Mouse (Mus musculus) CH12.LX (cell line): Measurements from ENCODE around the gene Rnd1. TPM values are rescaled to one million over a fixed set of nuclear protein-coding genes. Genes with fewer than 3 reads are reported as not detected.
A peak's percentile ranks its signal among the peaks of the same experiment; 100 is the strongest.

Experiments used
- DNase-seq: peaks from one replicate; pipeline ENCODE4 v3.0.0-alpha.2; 2013; ENCODE audit errors: extremely low read depth
- H3K27ac ChIP-seq: 2 replicates; pipeline ENCODE4 v1.5.1; 2012; ENCODE audit warnings: low read depth, mild to moderate bottlenecking, control low read depth, moderate library complexity; ENCODE audit not compliant: insufficient read depth
- H3K27me3 ChIP-seq: replicated peaks from 2 replicates; pipeline ENCODE3; 2012; ENCODE audit warnings: inconsistent platforms
- H3K36me3 ChIP-seq, 2 experiments: replicated peaks in 1 of 2; 2 replicates each; pipeline versions ENCODE3 to v1.6.1; 2012; ENCODE audit warnings: inconsistent platforms in 1 of 2, low read length in 1 of 2, mild to moderate bottlenecking in 1 of 2, mixed read lengths in 1 of 2, moderate library complexity in 1 of 2; ENCODE audit not compliant: control insufficient read depth in 1 of 2, insufficient read depth in 1 of 2
- H3K4me1 ChIP-seq, 2 experiments: 2 replicates each; pipeline ENCODE4 v1.6.1; 2012; ENCODE audit warnings: inconsistent platforms in 1 of 2, moderate library complexity in 1 of 2; ENCODE audit not compliant: insufficient read depth in 2 of 2, control insufficient read depth in 1 of 2
- H3K4me2 ChIP-seq: 2 replicates; pipeline ENCODE4 v1.6.1; 2012; ENCODE audit warnings: low read depth, mild to moderate bottlenecking, control low read depth; ENCODE audit not compliant: poor library complexity, insufficient read depth, severe bottlenecking
- H3K4me3 ChIP-seq, 3 experiments: fragments of 150-350 bp in 1 of 3; sonication (generic) in 1 of 3; replicated peaks in 1 of 3; 2 replicates each; pipeline versions ENCODE3 to v1.5.1; 2011 to 2012; ENCODE audit warnings: low read depth in 2 of 3, low read length in 2 of 3, mild to moderate bottlenecking in 2 of 3, moderate library complexity in 2 of 3, control low read depth in 1 of 3, improper control_type of control experiment in 1 of 3, inconsistent platforms in 1 of 3, mixed read lengths in 1 of 3; ENCODE audit not compliant: poor library complexity in 1 of 3
- H3K79me2 ChIP-seq: replicated peaks from 2 replicates; pipeline ENCODE4 v1.6.1; 2012; ENCODE audit warnings: mild to moderate bottlenecking, moderate library complexity; ENCODE audit not compliant: control insufficient read depth, poor library complexity, insufficient read depth, severe bottlenecking; ENCODE audit errors: extremely low read depth
- H3K9ac ChIP-seq: 2 replicates; pipeline ENCODE4 v1.6.1; 2012; ENCODE audit warnings: low read depth, mild to moderate bottlenecking, control low read depth, moderate library complexity; ENCODE audit not compliant: insufficient read depth
- H3K9me3 ChIP-seq: replicated peaks from 2 replicates; pipeline ENCODE3; 2012; ENCODE audit warnings: low read length, inconsistent platforms, mixed read lengths
- BHLHE40 ChIP-seq: IDR thresholded peaks from 2 replicates; pipeline ENCODE4 v1.6.1; 2011; ENCODE audit warnings: mild to moderate bottlenecking, low read depth, low read length, improper control_type of control experiment
- CHD2 ChIP-seq: IDR thresholded peaks from 2 replicates; pipeline ENCODE4 v1.6.1; 2011; ENCODE audit warnings: low read length, improper control_type of control experiment
- CTCF ChIP-seq, 2 experiments: IDR thresholded peaks in 1 of 2; conservative IDR thresholded peaks in 1 of 2; 2 replicates each; pipeline ENCODE4 v1.5.1; 2011 to 2012; ENCODE audit warnings: low read depth in 2 of 2, low read length in 2 of 2, improper control_type of control experiment in 1 of 2, inconsistent platforms in 1 of 2, mild to moderate bottlenecking in 1 of 2, moderate library complexity in 1 of 2
- E2F4 ChIP-seq: IDR thresholded peaks from 2 replicates; pipeline ENCODE4 v1.6.1; 2011; ENCODE audit warnings: low read depth, low read length, improper control_type of control experiment; ENCODE audit not compliant: insufficient replicate concordance
- ELF1 ChIP-seq: IDR thresholded peaks from 2 replicates; pipeline ENCODE4 v1.6.1; 2014; ENCODE audit warnings: low read depth, mild to moderate bottlenecking, inconsistent platforms, low read length, improper control_type of control experiment
- EP300 ChIP-seq: IDR thresholded peaks from 2 replicates; pipeline ENCODE4 v1.6.1; 2011; ENCODE audit warnings: low read length, improper control_type of control experiment
- IRF4 ChIP-seq: IDR thresholded peaks from 2 replicates; pipeline ENCODE4 v1.6.1; 2014; ENCODE audit warnings: low read depth, mild to moderate bottlenecking, inconsistent platforms, low read length, improper control_type of control experiment
- JUN ChIP-seq: IDR thresholded peaks from 2 replicates; pipeline ENCODE4 v1.6.1; 2011; ENCODE audit warnings: low read depth, mild to moderate bottlenecking, low read length, improper control_type of control experiment, moderate library complexity; ENCODE audit not compliant: insufficient read depth
- JUND ChIP-seq: conservative IDR thresholded peaks from 2 replicates; pipeline ENCODE4 v1.6.1; 2011; ENCODE audit warnings: low read depth, low read length, improper control_type of control experiment
- MAX ChIP-seq: IDR thresholded peaks from 2 replicates; pipeline ENCODE4 v1.6.1; 2011; ENCODE audit warnings: low read length, improper control_type of control experiment
- MAZ ChIP-seq: IDR thresholded peaks from 2 replicates; pipeline ENCODE4 v1.6.1; 2012; ENCODE audit warnings: low read depth, mild to moderate bottlenecking, inconsistent platforms, low read length, improper control_type of control experiment, moderate library complexity
- MEF2A ChIP-seq: IDR thresholded peaks from 2 replicates; pipeline ENCODE4 v1.6.1; 2014; ENCODE audit warnings: low read depth, mild to moderate bottlenecking, inconsistent platforms, low read length, improper control_type of control experiment, borderline replicate concordance
- MYC ChIP-seq: IDR thresholded peaks from 2 replicates; pipeline ENCODE4 v1.6.1; 2011; ENCODE audit warnings: low read depth, mild to moderate bottlenecking, improper control_type of control experiment, low read length
- NRF1 ChIP-seq: IDR thresholded peaks from 2 replicates; pipeline ENCODE4 v1.6.1; 2014; ENCODE audit warnings: low read depth, mild to moderate bottlenecking, inconsistent platforms, low read length, improper control_type of control experiment, moderate library complexity
- PAX5 ChIP-seq: IDR thresholded peaks from 2 replicates; pipeline ENCODE4 v1.6.1; 2012; ENCODE audit warnings: low read length, inconsistent platforms, mixed read lengths
- POLR2A ChIP-seq: IDR thresholded peaks from 2 replicates; pipeline ENCODE4 v1.6.1; 2011; ENCODE audit warnings: low read depth, mild to moderate bottlenecking, improper control_type of control experiment, low read length
- RCOR1 ChIP-seq: conservative IDR thresholded peaks from 2 replicates; pipeline ENCODE4 v1.6.1; 2012; ENCODE audit warnings: low read depth, mild to moderate bottlenecking, inconsistent platforms, low read length, improper control_type of control experiment
- SIN3A ChIP-seq: IDR thresholded peaks from 2 replicates; pipeline ENCODE4 v1.6.1; 2012; ENCODE audit warnings: low read length, improper control_type of control experiment, inconsistent platforms
- SMC3 ChIP-seq: IDR thresholded peaks from 2 replicates; pipeline ENCODE4 v1.6.1; 2011; ENCODE audit warnings: low read depth, low read length, improper control_type of control experiment
- TBP ChIP-seq: conservative IDR thresholded peaks from 2 replicates; pipeline ENCODE4 v1.6.1; 2011; ENCODE audit warnings: low read depth, low read length, improper control_type of control experiment
- UBTF ChIP-seq: IDR thresholded peaks from 2 replicates; pipeline ENCODE4 v1.6.1; 2012; ENCODE audit warnings: low read depth, mild to moderate bottlenecking, inconsistent platforms, low read length, improper control_type of control experiment, moderate library complexity
- USF1 ChIP-seq: IDR thresholded peaks from 2 replicates; pipeline ENCODE4 v1.6.1; 2014; ENCODE audit warnings: low read depth, mild to moderate bottlenecking, inconsistent platforms, low read length, improper control_type of control experiment
- ZNF384 ChIP-seq: IDR thresholded peaks from 2 replicates; pipeline ENCODE4 v1.6.1; 2012; ENCODE audit warnings: low read depth, low read length, improper control_type of control experiment, inconsistent platforms
- dilution Hi-C: fragments of 300-500 bp; cut with MboI; formaldehyde crosslinking; loops from 2 replicates; pipeline ENCODE4 v1.14.3; 2020; ENCODE audit warnings: low sequenced_read_pairs; ENCODE audit not compliant: extremely low pct_unique_long_range_greater_than_20kb, extremely low pct_ligation_motif_present
- in situ Hi-C: fragments of 300-500 bp; cut with MboI; formaldehyde crosslinking; loops from 3 replicates; pipeline ENCODE4 v1.14.3; 2019; ENCODE audit warnings: low sequenced_read_pairs, low pct_ligation_motif_present, low pct_unique_long_range_greater_than_20kb, mixed read lengths
- polyA plus RNA-seq: library from polyadenylated mRNA; unstranded; fragments of >175 nt; gene quantifications from 2 replicates; pipeline ENCODE4 v1.2.1, GENCODE M21; 2012; ENCODE audit warnings: low read depth; ENCODE audit not compliant: insufficient read length
- total RNA-seq, 2 experiments: library from RNA; depleted of rRNA; stranded (reverse); fragments of 300-350 nt in 1 of 2; fragments of >200 nt in 1 of 2; gene quantifications; 2 replicates each; pipeline ENCODE4 v1.2.3; 2012 to 2014

Rnd1 gene
- total and polyA plus RNA-seq, 3 experiments, result 6.0 to 9.4 (median 6.3) TPM

DNA sequence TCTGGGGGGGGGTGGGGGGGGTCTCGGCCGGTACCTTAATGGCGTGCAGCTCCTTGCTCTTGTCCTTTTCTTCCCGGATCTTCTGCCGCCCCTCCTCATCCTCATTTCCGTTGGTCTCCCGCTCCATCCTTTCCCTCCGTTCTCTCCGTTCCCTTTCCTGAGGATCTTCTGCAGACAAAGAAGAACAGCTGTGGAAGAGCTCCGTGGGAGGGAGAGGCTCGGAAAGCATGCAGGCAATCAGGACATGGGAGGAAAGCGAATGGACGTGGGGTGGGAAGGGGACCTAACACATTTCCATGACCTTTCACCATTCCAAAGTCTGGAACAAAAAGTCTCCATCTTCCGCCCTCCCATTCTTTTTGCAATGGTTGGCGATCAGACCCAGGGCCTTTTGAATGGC is 25.8 kb downstream of the Rnd1 start:
- dilution Hi-C loops, result no loop called here

DNA sequence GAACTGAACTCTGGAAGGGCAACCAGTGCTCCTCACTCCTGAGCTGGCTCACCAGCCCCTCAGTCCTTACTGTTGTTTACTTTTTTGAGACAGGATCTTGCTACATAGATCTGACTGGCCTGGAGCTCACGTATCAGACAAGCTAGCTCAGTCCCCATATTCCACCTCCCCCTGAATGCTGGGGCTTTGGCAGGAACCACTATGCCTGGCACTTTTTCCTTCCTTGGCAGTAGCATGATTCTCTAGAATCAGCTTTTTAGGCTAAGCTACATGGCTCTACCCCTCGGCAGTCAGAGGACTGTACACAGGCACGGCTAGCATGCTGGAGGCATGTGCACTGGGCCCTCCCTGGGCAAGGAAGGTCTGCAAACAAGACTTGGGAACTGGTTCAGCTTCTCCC is 29.2 kb downstream of the Rnd1 start:
- H3K4me3 ChIP-seq, result no peak overlapping the region
- no peak for DNase-seq
- in situ Hi-C loops, result no loop called here
- no peaks in the 10 kb centered on the region for H3K79me2 ChIP-seq
- TF ChIP-seq POLR2A (0 out of 2 replicates have a peak, but pooled peaks have one; percentile 17), SIN3A (no peak), SMC3 (no peak)
- TF ChIP-seq, all 38 proteins: peak for 1
- Histone ChIP-seq H3K9me3 (no peaks in the 10 kb centered on the region), H3K4me1 (no peaks in the 10 kb centered on the region), H3K27ac (no peak overlapping the region), H3K4me2 (no peak overlapping the region), H3K36me3 (peaks cover 95 to 97% of the 10 kb centered on the region in 2 experiments), H3K27me3 (no peaks in the 10 kb centered on the region), H3K9ac (no peak overlapping the region)
- dilution Hi-C loops, result no loop called here

More for the DNA sequence above, 25.8 kb downstream of the Rnd1 start:
- TF ChIP-seq JUND (no peak), SIN3A (no peak), CHD2 (no peak), PAX5 (no peak), TBP (no peak), CTCF (conservative IDR thresholded peaks at IDR 0.05 in 1 of 2, IDR thresholded peaks at IDR 0.05 in 1 of 2; ENCODE audit: low read depth in 2 of 2, low read length in 2 of 2) (no peak), E2F4 (no peak), BHLHE40 (no peak), USF1 (no peak), NRF1 (no peak), MYC (no peak), ELF1 (no peak), EP300 (no peak)
- DNase-seq, result no peak
- Histone ChIP-seq H3K27me3 (no peaks in the 10 kb centered on the region), H3K79me2 (no peaks in the 10 kb centered on the region), H3K4me3 (no peak overlapping the region), H3K36me3 (peaks cover 85 to 97% of the 10 kb centered on the region in 2 experiments), H3K4me1 (no peaks in the 10 kb centered on the region), H3K9me3 (no peaks in the 10 kb centered on the region), H3K4me2 (no peak overlapping the region), H3K9ac (no peak overlapping the region), H3K27ac (no peak overlapping the region)
- in situ Hi-C loops, result no loop called here

DNA sequence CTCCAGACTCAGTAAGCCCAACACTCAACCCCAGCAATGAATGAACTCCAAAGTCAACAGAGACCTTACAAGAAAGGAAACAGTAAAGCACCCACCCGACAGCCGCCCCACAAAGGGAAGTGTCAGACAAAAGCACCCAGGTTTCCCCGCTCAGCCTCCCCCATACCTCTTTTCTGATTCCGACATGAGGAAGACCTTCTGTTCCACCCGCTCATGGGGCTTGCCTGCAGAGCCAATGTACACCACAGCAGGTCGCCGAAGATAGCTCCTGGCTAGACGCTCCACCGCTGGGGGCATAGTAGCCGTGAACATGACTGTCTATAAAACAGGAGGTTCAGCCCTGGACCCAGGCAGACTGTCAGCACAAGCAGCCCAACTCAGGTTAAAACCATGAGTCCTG is 30.0 kb downstream of the Rnd1 start:
- Histone ChIP-seq H3K9me3 (no peaks in the 10 kb centered on the region), H3K4me3 (no peak overlapping the region), H3K36me3 (peaks cover 88 to 95% of the 10 kb centered on the region in 2 experiments), H3K9ac (no peak overlapping the region), H3K27ac (no peak overlapping the region), H3K79me2 (no peaks in the 10 kb centered on the region), H3K27me3 (no peaks in the 10 kb centered on the region), H3K4me2 (no peak overlapping the region), H3K4me1 (no peaks in the 10 kb centered on the region)
- no peak for TF ChIP-seq ZNF384
- no peak for TF ChIP-seq MAZ
- TF ChIP-seq POLR2A, result no peak
- TF ChIP-seq JUN, result no peak
- TF ChIP-seq UBTF, result no peak
- no peak for TF ChIP-seq MEF2A
- no peak for TF ChIP-seq E2F4
- TF ChIP-seq CHD2, result no peak
- TF ChIP-seq RCOR1, result no peak
- no peak for TF ChIP-seq SIN3A
- TF ChIP-seq IRF4, result no peak
- TF ChIP-seq NRF1, result no peak
- no peak for TF ChIP-seq MAX
- dilution Hi-C loops, result no loop called here
- no peak for DNase-seq
- in situ Hi-C loops, result no loop called here
